Mouse (Mus musculus) left cerebral cortex, adult 2 months (tissue): ENCODE data around the gene Syt12. TPM values are rescaled to one million over a fixed set of nuclear protein-coding genes. Genes with fewer than 3 reads are reported as not detected.
A peak's percentile ranks its signal among the peaks of the same experiment; 100 is the strongest.

ENCODE experiments used
- DNase-seq, 2 experiments: peaks; one replicate each; pipeline ENCODE4 v3.0.0; 2021 to 2022; ENCODE audit warnings: low spot score in 2 of 2, mixed read lengths in 1 of 2; ENCODE audit errors: extremely low spot score in 1 of 2
- H3K27ac ChIP-seq: fragments of 200-600 bp; 2 replicates; pipeline ENCODE4 v1.8.1; 2022
- H3K4me3 ChIP-seq: fragments of 200-600 bp; 2 replicates; pipeline ENCODE4 v1.8.1; 2022
- CTCF ChIP-seq: fragments of 200-600 bp; IDR thresholded peaks from 2 replicates; pipeline ENCODE4 v1.8.1; 2022; ENCODE audit warnings: antibody characterized with exemption, mild to moderate bottlenecking, moderate library complexity
- intact Hi-C: fragments of 180-260 bp; cut with DNase I; formaldehyde crosslinking; loops from one replicate; pipeline ENCODE4 v1.15.1; 2025
- total RNA-seq, 2 experiments: library from RNA; stranded (reverse); gene quantifications; 2 replicates each; pipeline ENCODE4 v1.2.3; 2021

The Syt12 gene
- total RNA-seq, 2 experiments from 2014 or later, result 36.8 to 39.8 TPM

DNA sequence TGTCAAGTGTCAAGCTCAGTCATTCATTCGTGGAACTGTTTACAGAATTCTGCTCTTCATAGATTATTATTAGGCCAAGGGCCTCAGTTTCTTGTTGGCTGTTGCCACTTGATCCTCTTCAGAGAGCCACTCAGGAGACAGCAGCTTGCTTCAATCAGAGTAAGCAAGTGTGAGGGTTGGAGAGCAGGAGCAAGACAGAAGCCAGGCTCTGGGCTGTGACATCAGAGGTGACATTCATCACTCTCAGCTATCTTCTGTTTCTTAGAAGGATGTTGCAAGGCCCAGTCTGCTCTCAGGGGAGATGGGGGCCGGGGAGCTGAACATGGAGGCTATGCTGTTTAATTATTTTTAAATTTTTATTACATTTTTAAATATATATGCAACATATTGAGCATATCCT, 25.5 kb upstream of the Syt12 start:
- H3K4me3 ChIP-seq, result no peak overlapping the region
- intact Hi-C loops, result loop anchor here (10.0 kb wide), 1 partner anchor 342 kb away; no protein-coding TSS in a partner anchor

DNA sequence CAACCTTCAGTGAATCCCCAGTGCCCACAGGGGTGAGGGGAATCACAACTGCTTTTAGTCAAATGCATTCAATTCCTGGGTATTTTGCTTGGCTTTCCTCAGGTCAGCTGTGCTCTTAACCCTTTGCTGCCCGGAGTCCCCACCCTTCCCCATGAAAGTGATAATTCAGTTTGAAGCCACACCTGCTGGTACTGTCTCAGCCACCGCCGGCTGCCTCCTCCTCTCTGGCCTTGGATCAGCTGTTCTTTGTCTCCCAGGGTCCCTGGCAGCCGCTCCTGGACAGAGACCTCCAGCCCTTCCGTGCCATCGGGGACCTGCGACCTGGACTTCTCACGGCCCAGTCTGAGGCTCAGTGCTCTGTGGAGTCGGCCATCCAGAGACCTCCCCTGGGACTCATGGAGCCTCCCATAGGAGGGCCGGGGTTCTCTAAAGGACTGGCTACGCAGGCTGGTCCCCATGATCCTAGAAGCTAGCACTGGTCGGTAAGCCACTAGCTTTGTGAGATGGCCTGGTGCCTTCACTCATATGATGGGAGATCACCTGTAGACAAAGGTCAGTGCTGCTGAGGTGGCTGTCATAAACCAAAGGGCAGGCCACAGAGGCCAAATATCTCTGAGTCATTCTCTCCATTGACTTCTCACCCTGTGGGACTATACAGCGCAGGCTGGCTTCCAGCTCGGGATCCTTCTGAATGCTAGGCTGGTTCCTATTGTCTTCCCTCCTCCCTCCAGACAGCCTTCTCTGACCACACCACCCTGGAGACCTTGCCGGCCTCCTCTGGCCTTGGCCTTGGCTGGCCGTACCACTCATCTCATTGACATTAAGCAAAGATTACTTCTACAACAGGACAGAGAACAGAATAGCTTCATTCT, 21.1 kb upstream of the Syt12 start, which contains the start of gene 2010003K11Rik:
Gene 2010003K11Rik, minus strand, starts transcription at position 522 of the 872 bp plus-strand sequence.
- Histone ChIP-seq H3K4me3 (no peak within 1 kb of the TSS), H3K27ac (no peak within 1 kb of the TSS)
- intact Hi-C loops, result no loop called here
- no peak for TF ChIP-seq CTCF
- DNase-seq, result no peak

More for the DNA sequence above, 25.5 kb upstream of the Syt12 start:
- TF ChIP-seq CTCF, result no peak
- DNase-seq, result no peak
- no peak overlapping the region for H3K27ac ChIP-seq

DNA sequence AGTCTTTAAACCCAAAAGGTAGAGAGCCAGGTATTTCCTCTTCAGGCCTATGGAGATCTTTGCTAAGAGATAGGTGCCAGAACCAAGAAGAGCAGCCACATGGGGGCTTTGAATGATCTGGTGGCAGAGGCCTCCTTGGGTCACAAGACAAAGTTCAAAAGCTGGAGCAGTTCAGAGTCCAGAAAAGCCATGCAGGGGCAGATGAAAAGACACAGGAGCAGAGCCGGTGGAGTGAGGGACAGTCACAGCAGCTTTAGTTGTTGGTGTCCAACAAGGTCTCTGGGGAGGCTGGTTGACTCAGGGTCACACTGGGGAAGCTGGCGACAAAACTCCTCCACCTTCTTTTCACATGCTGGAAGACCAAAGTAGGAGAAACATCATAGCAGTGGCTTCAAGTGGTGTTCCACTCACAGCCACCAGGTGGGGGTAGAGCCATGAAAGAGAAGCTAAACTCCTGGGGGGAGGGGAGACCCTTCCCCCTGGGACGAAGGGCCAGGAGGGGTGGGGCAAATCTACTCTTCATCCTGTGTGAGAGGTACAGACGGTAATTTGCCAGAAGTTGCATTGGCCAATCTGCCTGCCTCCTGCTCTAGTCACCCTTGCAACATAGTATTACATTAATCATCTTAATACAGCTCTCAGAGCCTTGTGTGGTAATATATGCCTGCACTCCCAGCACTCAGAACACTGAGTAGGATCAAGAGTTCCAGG, 20.2 kb upstream of the Syt12 start:
- Histone ChIP-seq H3K27ac (no peak overlapping the region), H3K4me3 (no peak overlapping the region)
- peak; percentile 67 to 76 for DNase-seq
- peak; percentile 96 for TF ChIP-seq CTCF
- intact Hi-C loops, result loop anchor here (2.0 kb wide), 3 partner anchors 113 to 247 kb away; partner anchors contain the start of gene Rce1

DNA sequence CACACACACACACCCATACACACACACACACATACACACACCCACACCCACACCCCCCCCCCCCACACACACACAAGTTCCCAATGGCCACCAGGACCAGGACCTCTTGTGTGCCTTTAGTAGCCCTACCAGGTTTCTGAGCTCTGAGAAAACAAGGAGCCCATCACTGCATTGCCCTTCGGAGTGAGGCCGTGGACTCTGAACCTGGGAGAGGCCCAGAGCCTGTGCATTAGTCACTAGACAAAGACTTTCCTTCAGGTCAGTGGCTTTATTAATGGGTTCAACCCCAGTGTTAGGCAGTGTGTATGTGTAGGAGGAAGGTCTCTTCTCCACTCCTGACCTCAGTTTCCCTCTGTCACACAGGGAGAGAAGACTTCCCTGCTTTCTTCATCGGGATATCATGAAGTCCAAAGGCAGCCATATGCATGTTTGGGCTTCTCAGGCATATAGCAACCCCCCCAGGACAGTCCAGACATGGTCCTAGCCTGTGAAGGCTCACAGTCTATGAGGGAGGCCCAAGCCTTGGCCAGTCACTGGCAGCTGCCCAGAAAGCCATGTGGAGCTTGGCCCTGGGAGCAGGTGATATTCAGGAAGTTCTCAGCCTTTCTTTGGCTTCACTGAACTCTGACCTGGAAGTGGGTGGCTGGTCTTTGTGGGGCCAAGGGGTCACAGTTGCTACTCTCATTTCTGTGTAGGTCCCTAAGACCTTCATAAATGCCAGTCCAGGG, 19.5 kb upstream of the Syt12 start:
- Histone ChIP-seq H3K4me3 (no peak overlapping the region), H3K27ac (no peak overlapping the region)
- intact Hi-C loops, result loop anchor here (2.0 kb wide), 3 partner anchors 114 to 248 kb away; partner anchors contain the start of gene Rce1
- TF ChIP-seq CTCF, result no peak
- no peak for DNase-seq

DNA sequence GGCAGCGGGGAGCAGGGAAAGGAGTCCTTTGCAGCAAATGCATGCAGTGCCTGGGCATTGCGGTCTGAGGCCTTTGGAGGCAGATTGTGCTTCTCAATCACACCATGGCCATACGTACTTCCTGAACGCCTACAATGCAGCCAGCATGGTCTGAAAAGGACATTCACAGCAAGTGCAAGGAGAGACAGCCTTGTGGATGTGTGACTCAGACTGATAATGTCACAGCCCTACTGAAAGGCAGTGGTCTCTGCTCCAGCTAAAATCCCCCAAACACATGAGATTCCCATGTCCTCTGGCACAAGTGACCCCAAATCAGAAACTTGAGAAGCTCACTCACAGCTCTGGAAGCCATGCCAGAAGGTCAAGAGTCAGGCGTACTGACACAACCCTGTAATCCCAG, 18.6 kb upstream of the Syt12 start:
- H3K27ac ChIP-seq, result no peak overlapping the region
- no peak for DNase-seq
- no peak for TF ChIP-seq CTCF
- H3K4me3 ChIP-seq, result no peak overlapping the region
- intact Hi-C loops, result loop anchor here (2.0 kb wide), 3 partner anchors 115 to 249 kb away; partner anchors contain the start of gene Rce1

DNA sequence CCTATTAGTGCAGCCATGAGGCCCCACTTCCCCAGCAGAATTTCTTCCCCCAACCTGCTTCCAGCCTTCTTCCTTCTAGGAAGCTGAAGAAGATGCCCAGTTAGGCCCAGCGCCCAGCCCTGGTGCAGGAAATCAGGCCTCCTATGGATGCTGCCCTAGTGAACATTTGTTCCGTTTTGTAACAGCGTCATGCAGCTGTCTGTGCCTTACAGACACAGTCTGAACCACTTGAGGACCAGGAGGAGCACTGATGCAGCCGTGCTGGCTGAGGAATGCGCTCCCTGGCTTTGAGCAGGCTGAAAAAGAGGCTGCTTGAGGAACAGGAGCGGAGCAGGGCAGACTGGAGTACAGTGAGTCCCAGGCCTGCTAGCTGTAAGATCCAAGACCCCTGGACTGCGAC, 17.5 kb upstream of the Syt12 start:
- TF ChIP-seq CTCF, result no peak
- intact Hi-C loops, result no loop called here
- Histone ChIP-seq H3K4me3 (no peak overlapping the region), H3K27ac (no peak overlapping the region)
- no peak for DNase-seq

DNA sequence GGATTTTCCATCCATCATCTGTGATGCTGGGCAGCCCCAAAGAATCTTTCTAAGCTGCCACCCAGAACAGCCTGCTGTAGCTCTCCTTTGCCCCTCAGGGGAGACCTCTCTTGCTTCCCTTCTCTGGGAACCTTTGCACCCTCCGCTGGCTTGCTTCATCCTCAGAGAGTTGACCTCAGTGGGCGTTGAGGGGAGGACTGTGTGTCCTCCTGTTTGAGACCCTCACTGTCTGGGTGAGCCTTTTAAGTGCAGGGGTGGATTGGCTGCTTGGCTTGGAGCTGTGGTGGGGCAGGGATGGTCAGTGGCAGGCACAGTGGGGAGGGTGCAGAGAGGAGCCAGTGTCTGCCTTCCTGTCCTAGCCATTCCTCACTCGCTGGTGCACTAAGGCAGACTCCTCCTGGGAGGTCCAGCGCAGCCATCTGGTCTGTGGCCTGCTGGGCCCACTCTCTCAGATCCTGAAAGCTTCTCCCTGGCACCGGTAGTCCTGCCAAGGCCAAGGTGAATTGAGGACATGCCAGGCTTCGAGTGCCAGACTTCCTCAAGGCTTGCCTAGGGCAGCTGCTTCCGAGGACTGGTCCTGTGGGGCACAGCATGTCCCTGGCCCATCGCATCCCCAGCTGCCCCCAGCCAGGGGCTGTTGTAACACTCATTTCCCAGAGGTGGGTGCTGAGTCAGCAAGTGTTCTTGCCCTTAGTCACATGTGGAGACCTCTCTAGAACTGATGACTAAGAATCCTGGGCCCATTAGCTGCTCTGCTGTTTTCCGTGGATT, 15.5 kb upstream of the Syt12 start:
- intact Hi-C loops, result no loop called here
- H3K4me3 ChIP-seq, result no peak overlapping the region
- no peak overlapping the region for H3K27ac ChIP-seq
- DNase-seq, result peak in 1 of 2 experiments; percentile 30
- no peak for TF ChIP-seq CTCF

DNA sequence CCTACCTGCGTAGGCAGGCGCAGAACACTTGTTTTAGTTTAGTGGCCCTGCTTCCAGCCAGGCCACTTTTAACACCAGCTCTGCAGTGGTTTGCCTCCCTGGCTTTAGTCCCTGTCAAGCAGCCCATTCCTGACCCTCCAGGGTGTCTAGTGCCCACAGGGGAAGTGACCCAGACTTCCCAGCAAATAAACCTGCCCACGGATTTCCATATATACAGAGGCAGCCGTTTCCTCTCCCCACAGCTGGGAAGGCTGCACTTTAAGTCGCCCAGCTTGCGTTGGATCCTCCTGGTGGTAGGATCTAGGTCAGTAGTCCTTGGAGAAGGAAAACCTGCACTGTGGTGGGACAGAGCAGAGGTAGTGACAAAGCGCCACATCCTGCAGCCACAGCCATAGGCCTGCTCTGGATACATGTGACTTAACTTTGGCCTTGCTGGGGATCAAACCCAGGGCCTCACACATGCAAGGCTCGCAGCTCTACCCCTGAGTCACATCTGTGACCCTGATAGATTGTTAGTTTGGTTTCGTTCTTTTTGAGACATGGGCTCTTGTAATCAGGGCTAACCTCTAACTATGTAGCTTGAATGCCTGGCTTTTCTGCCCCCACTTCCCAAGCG, 13.9 kb upstream of the Syt12 start:
- Histone ChIP-seq H3K4me3 (no peak overlapping the region), H3K27ac (no peak overlapping the region)
- no peak for DNase-seq
- intact Hi-C loops, result no loop called here
- TF ChIP-seq CTCF, result peak; percentile 1; the same call in 1 of the 2 replicates

DNA sequence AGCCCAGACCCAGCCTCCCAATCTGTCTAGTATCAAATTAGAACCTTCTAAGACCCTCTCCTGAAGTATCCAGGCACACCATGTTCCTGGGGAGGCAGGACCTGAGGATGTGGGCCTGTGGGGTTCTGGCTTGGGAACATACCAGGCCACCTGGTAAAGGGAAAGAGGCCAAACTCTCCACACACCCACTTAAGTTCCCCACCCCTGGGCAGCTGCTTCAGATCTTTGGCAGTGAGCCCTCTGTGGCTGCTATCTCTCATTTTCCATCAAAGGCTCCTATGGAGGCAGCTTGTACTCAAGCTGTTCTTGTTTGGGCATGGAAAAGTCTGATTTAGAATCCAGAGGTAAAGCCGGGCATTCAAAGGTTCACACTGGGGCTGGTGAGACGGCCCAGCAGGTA, 10.6 kb upstream of the Syt12 start:
- TF ChIP-seq CTCF, result no peak

DNA sequence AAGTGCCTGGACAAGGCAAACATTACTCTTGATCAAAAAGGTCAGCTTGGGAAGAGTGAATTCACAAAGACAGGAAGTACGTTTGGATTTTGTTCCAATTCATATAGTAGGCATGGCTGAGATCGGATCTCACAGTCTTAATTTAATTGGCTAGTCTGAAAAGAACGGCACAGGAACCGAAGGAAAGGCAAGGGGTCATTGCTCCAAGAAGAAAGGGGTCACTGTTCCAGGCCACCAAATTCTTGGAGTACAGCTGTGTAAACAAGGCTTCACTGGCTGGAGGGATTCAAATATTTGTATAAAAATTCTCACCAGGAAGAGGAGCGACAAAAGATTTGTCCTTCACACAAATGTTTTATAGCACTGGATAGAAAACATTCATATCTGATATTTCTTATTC, 7.8 kb upstream of the Syt12 start:
- Histone ChIP-seq H3K27ac (no peak overlapping the region), H3K4me3 (no peak overlapping the region)
- no peak for DNase-seq
- intact Hi-C loops, result loop anchor here (2.0 kb wide), 1 partner anchor 26 kb away; the partner anchor contains the start of gene Pcx
- no peak for TF ChIP-seq CTCF

More for the DNA sequence above, 10.6 kb upstream of the Syt12 start:
- Histone ChIP-seq H3K4me3 (no peak overlapping the region), H3K27ac (no peak overlapping the region)
- intact Hi-C loops, result no loop called here
- no peak for DNase-seq
